Mouse (Mus musculus): ENCODE results near the gene Gm11565. TPM values are rescaled to one million over a fixed set of nuclear protein-coding genes. Genes with fewer than 3 reads are reported as not detected.
"Not testable (repeated sequence)": the region's sequence is repeated elsewhere in the genome, so short reads cannot be mapped to it uniquely, and the experiment has no call there.

The Gm11565 gene
- polyA plus RNA-seq (2012; rRNA removed): not detected in 2 replicates

DNA sequence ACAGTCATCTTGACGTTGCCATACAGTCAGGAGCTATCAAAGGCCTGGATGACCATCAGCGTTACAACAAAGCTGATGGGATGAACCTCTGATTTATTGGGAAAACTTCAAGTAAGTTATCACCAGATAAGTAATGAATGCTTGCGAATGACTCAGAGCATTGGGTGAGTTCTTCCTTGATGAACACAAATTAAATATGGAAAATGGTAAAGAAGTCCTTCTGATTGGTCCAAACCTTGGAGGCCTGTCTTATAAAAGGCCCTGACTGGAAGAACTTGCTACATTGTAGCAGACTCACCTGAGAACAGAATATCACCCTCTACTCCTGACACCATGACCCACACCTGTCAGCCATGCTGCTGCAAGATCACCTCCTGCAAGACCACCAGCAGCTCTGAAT is at the start of gene Gm11565:
TSS of gene Gm11565 (plus strand) at position 301 of the 400 bp plus-strand sequence.
- H3K4me1 ChIP-seq (ENCODE audit: control insufficient read depth, insufficient read depth, low read length): no peaks in the 10 kb centered on the region
- no peak within 1 kb of the TSS for H3K4me3 ChIP-seq (replicated peaks; ENCODE audit: extremely low read depth, low read depth, low read length)
- no peak for DNase-seq
- TF ChIP-seq POLR2A (IDR thresholded peaks at IDR 0.05; ENCODE audit: borderline replicate concordance, extremely low read depth, low read depth, low read length) (no peak), CTCF (IDR thresholded peaks at IDR 0.05; ENCODE audit: insufficient read depth, low read length) (no peak)
- 86% methylated on average over 3 of the region's 3 CpGs for WGBS

DNA sequence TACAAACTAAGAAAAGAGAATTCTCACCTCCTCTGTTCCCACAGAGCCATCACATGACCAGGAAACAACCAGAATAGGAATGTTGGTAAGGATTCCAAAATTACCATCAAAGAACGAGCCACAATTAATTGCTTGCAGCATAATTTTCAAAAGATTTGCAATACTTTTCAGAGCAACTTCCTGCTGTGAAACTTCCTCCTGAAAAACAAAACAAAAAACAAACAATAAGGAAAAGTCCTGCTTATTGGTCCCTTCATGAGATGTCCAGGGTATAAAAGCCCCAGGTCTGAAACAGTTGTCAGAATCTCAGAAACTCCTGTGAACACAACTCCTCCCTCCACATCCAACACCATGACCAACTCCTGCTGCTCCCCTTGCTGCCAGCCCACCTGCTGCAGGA is 41.5 kb upstream of the Gm11565 start, which contains the start of gene Krtap9-1:
TSS of gene Krtap9-1 (plus strand) at position 301 of the 400 bp plus-strand sequence.
- not testable (repeated sequence) for H3K4me1 ChIP-seq (ENCODE audit: control insufficient read depth, insufficient read depth, low read length); DNase-seq; H3K4me3 ChIP-seq (replicated peaks; ENCODE audit: extremely low read depth, low read depth, low read length)
- WGBS: 41% methylated on average over 1 of the region's 1 CpGs

DNA sequence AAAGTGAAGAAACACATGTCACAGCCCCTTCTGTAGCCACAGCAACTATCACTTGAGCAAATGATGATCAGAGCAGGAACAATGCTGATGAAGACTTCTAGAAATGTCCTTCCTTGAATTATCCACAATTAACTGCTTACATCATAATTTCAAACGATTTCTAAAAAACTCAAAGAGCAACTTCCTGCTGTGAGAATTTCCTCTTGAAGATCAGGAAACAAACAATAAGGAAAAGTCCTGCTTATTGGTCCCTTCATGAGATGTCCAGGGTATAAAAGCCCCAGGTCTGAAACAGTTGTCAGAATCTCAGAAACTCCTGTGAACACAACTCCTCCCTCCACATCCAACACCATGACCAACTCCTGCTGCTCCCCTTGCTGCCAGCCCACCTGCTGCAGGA is 35.7 kb upstream of the Gm11565 start, which contains the start of gene Gm11567:
TSS of gene Gm11567 (plus strand) at position 301 of the 400 bp plus-strand sequence.
- not testable (repeated sequence) for DNase-seq; H3K4me1 ChIP-seq (ENCODE audit: control insufficient read depth, insufficient read depth, low read length); H3K4me3 ChIP-seq (replicated peaks; ENCODE audit: extremely low read depth, low read depth, low read length)
- WGBS: 19% methylated on average over 1 of the region's 1 CpGs

DNA sequence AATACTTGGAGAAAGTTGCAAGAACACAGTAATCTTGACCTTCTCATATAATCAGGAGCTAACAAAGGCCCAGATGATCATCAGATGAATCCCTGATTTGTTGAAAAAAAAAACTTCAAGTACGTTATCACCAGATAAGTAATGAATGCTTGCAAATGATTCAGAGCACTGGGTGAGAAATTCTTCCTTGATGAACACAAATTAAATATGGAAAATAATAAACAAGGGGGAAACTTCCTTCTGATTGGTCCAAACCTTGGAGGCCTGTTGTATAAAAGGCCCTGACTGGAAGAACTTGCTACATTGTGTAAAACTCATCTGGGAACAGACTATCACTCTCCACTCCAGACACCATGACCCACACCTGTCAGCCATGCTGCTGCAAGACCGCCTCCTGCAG is 6.9 kb upstream of the Gm11565 start, which contains the start of gene Krtap31-1:
TSS of gene Krtap31-1 (plus strand) at position 301 of the 400 bp plus-strand sequence.
- DNase-seq: no peak
- no peak for TF ChIP-seq POLR2A (IDR thresholded peaks at IDR 0.05; ENCODE audit: borderline replicate concordance, extremely low read depth, low read depth, low read length)
- no peak for TF ChIP-seq CTCF (IDR thresholded peaks at IDR 0.05; ENCODE audit: insufficient read depth, low read length)
- no peaks in the 10 kb centered on the region for H3K4me1 ChIP-seq (ENCODE audit: control insufficient read depth, insufficient read depth, low read length)
- WGBS: 76% methylated on average over 2 of the region's 2 CpGs
- no peak within 1 kb of the TSS for H3K4me3 ChIP-seq (replicated peaks; ENCODE audit: extremely low read depth, low read depth, low read length)

DNA sequence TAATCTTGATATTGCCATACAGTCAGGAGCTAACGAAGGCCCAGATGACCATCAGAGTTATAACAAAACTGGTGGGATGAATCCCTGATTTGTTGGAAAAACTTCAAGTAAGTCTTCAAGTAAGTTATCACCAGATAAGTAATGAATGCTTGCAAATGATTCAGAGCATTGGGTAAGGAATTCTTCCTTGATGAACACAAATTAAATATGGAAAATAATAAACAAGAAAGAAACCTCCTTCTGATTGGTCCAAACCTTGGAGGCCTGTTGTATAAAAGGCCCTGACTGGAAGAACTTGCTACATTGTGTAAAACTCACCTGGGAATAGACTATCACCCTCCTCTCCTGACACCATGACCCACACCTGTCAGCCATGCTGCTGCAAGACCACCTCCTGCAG is 21.4 kb downstream of the Gm11565 start, which contains the start of gene Krtap31-2:
TSS of gene Krtap31-2 (plus strand) at position 301 of the 400 bp plus-strand sequence.
- Histone ChIP-seq H3K4me1 (ENCODE audit: control insufficient read depth, insufficient read depth, low read length) (no peaks in the 10 kb centered on the region), H3K4me3 (replicated peaks; ENCODE audit: extremely low read depth, low read depth, low read length) (no peak within 1 kb of the TSS)
- no peak for TF ChIP-seq POLR2A (IDR thresholded peaks at IDR 0.05; ENCODE audit: borderline replicate concordance, extremely low read depth, low read depth, low read length)
- no peak for TF ChIP-seq CTCF (IDR thresholded peaks at IDR 0.05; ENCODE audit: insufficient read depth, low read length)
- no peak for DNase-seq
- WGBS: 83% methylated on average over 1 of the region's 1 CpGs

DNA sequence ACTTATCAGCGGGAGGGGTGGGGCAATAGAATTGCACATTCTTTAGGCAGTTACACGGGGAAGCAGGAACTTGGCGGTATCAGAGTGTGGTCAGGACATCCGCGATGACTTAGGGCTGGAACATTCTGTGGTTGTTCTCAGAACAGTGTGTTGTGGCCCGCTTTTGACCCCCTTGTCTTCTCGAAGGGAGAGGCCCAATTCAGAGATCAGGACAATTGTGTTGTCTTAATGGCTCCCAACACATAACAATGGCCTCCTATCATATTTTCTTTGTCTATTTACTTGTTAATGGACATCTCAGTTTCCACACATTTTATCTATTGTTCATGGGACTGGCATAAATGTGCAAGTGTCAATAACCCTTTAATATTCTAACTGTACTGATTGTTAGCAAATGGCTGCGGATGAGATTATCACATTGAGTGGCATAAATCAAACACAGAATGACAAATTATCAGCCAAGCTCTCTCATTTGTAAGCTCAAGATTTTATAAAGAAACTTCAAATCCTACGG is 23.3 kb downstream of the Gm11565 start:
- TF ChIP-seq CTCF (IDR thresholded peaks at IDR 0.05; ENCODE audit: insufficient read depth, low read length) (no peak), POLR2A (IDR thresholded peaks at IDR 0.05; ENCODE audit: borderline replicate concordance, extremely low read depth, low read depth, low read length) (no peak)
- 73% methylated on average over 9 of the region's 9 CpGs for WGBS
- H3K4me3 ChIP-seq (replicated peaks; ENCODE audit: extremely low read depth, low read depth, low read length): no peak overlapping the region

DNA sequence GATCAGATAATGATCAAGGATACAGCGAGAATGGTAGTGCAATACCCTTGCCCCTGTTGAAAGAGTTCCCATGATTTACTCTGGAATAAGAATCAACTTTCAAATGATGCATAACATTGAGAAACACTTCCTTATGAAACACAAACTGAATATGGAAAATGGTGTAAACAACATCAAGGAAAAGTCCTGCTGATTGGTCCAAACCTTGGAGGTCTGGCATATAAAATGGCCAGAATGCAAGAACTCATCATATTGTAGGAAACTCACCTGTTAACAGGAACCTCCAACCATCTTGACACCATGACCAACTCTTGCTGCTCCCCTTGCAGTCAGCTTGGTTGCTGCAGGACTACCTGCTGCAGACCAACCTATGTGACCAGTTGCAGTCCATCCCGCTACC is 33.6 kb downstream of the Gm11565 start, which contains the start of gene Krtap9-5:
TSS of gene Krtap9-5 (plus strand) at position 301 of the 400 bp plus-strand sequence.
- Histone ChIP-seq H3K4me3 (replicated peaks; ENCODE audit: extremely low read depth, low read depth, low read length) (no peak within 1 kb of the TSS), H3K4me1 (ENCODE audit: control insufficient read depth, insufficient read depth, low read length) (no peaks in the 10 kb centered on the region)
- TF ChIP-seq POLR2A (IDR thresholded peaks at IDR 0.05; ENCODE audit: borderline replicate concordance, extremely low read depth, low read depth, low read length) (no peak), CTCF (IDR thresholded peaks at IDR 0.05; ENCODE audit: insufficient read depth, low read length) (no peak)
- DNase-seq: no peak
- 92% methylated on average over 2 of the region's 2 CpGs for WGBS

More for the DNA sequence above, 23.3 kb downstream of the Gm11565 start:
- DNase-seq: no peak
- H3K4me1 ChIP-seq (ENCODE audit: control insufficient read depth, insufficient read depth, low read length): no peaks in the 10 kb centered on the region

DNA sequence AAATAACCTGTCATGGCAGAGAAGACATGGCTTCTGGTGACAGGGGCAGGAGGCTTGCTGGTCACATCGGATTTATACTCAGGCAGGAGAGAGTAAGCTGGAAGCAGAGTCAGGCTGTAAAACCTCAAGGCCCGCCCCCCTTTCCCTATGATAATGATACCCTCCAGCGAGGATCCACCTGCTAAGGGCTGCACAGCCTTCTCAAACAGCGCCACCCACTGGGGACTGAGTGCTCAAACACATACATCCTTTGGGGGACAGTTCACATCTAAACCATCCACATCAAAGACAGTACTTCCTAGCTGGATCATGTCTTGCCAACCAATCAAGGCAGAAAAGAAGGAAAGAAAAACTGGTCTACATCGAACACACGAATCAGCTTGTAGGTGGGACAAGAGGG is 49.7 kb downstream of the Gm11565 start:
- WGBS: 63% methylated on average over 6 of the region's 6 CpGs
- DNase-seq: no peak
- no peak for TF ChIP-seq CTCF (IDR thresholded peaks at IDR 0.05; ENCODE audit: insufficient read depth, low read length)
- TF ChIP-seq POLR2A (IDR thresholded peaks at IDR 0.05; ENCODE audit: borderline replicate concordance, extremely low read depth, low read depth, low read length): no peak
- no peaks in the 10 kb centered on the region for H3K4me1 ChIP-seq (ENCODE audit: control insufficient read depth, insufficient read depth, low read length)
- H3K4me3 ChIP-seq (replicated peaks; ENCODE audit: extremely low read depth, low read depth, low read length): no peak overlapping the region

Other genes with a start within 250 kb of the Gm11565 start
- not detected in 2 replicates for gene Krtap4-6, start 248.8 kb upstream of the Gm11565 start, polyA plus RNA-seq (2012; rRNA removed)
- not detected in 2 replicates for gene Gm14190, start 224.0 kb upstream of the Gm11565 start, polyA plus RNA-seq (2012; rRNA removed)
- gene Gm14180, start 180.5 kb upstream of the Gm11565 start, polyA plus RNA-seq (2012; rRNA removed): not detected in 2 replicates
- gene Gm11595, start 141.8 kb upstream of the Gm11565 start, polyA plus RNA-seq (2012; rRNA removed): not detected in 2 replicates
- gene Krtap4-8, start 134.0 kb upstream of the Gm11565 start, polyA plus RNA-seq (2012; rRNA removed): not detected in 2 replicates
- gene Krtap4-9, start 129.6 kb upstream of the Gm11565 start, polyA plus RNA-seq (2012; rRNA removed): not detected in 2 replicates
- gene Gm11596, start 121.3 kb upstream of the Gm11565 start, polyA plus RNA-seq (2012; rRNA removed): not detected in 2 replicates
- not detected in 2 replicates for gene Gm11569, start 115.8 kb upstream of the Gm11565 start, polyA plus RNA-seq (2012; rRNA removed)
- not detected in 2 replicates for gene Gm11554, start 110.3 kb upstream of the Gm11565 start, polyA plus RNA-seq (2012; rRNA removed)
- not detected in 2 replicates for gene Krtap4-13, start 104.9 kb upstream of the Gm11565 start, polyA plus RNA-seq (2012; rRNA removed)
- gene Gm11564, start 99.1 kb upstream of the Gm11565 start, polyA plus RNA-seq (2012; rRNA removed): not detected in 2 replicates
- not detected in 2 replicates for gene 2300003K06Rik, start 76.7 kb upstream of the Gm11565 start, polyA plus RNA-seq (2012; rRNA removed)
- not detected in 2 replicates for gene Krtap4-16, start 63.1 kb upstream of the Gm11565 start, polyA plus RNA-seq (2012; rRNA removed)
- gene Gm11568, start 56.8 kb upstream of the Gm11565 start, polyA plus RNA-seq (2012; rRNA removed): not detected in 2 replicates
- not detected in 2 replicates for gene Gm11559, start 50.3 kb upstream of the Gm11565 start, polyA plus RNA-seq (2012; rRNA removed)
- gene Krtap9-1, start 41.4 kb upstream of the Gm11565 start, polyA plus RNA-seq (2012; rRNA removed): not detected in 2 replicates
- gene Gm11567, start 35.6 kb upstream of the Gm11565 start, polyA plus RNA-seq (2012; rRNA removed): 0.19 TPM in 1 of 2 replicates, not detected in the other
- not detected in 2 replicates for gene Krtap31-1, start 6.8 kb upstream of the Gm11565 start, polyA plus RNA-seq (2012; rRNA removed)
- gene Krtap31-2, start 21.5 kb downstream of the Gm11565 start, polyA plus RNA-seq (2012; rRNA removed): not detected in 2 replicates
- not detected in 2 replicates for gene Krtap9-5, start 33.7 kb downstream of the Gm11565 start, polyA plus RNA-seq (2012; rRNA removed)
- gene Krtap29-1, start 64.3 kb downstream of the Gm11565 start, polyA plus RNA-seq (2012; rRNA removed): not detected in 2 replicates
- not detected in 2 replicates for gene Krtap16-1, start 71.8 kb downstream of the Gm11565 start, polyA plus RNA-seq (2012; rRNA removed)
- 5.5 and 8.8 TPM in 2 replicates for gene Krtap17-1, start 79.2 kb downstream of the Gm11565 start, polyA plus RNA-seq (2012; rRNA removed)
- not detected in 2 replicates for gene Krt33a, start 101.5 kb downstream of the Gm11565 start, polyA plus RNA-seq (2012; rRNA removed)
- gene Krt33b, start 115.1 kb downstream of the Gm11565 start, polyA plus RNA-seq (2012; rRNA removed): not detected in 2 replicates
- 0.07 TPM in 1 of 2 replicates, not detected in the other for gene Krt34, start 126.8 kb downstream of the Gm11565 start, polyA plus RNA-seq (2012; rRNA removed)
- gene Krt31, start 135.8 kb downstream of the Gm11565 start, polyA plus RNA-seq (2012; rRNA removed): 0.14 TPM in 1 of 2 replicates, not detected in the other
- gene Krt32, start 173.5 kb downstream of the Gm11565 start, polyA plus RNA-seq (2012; rRNA removed): 26.6 TPM in 1 of 2 replicates, not detected in the other
- gene Krt35, start 181.5 kb downstream of the Gm11565 start, polyA plus RNA-seq (2012; rRNA removed): 0.22 TPM in 1 of 2 replicates, not detected in the other
- 0.25 and 0.50 TPM in 2 replicates for gene Krt36, start 190.9 kb downstream of the Gm11565 start, polyA plus RNA-seq (2012; rRNA removed)
- gene Krt13, start 206.8 kb downstream of the Gm11565 start, polyA plus RNA-seq (2012; rRNA removed): 0.25 and 1,946 TPM in 2 replicates
- gene Krt15, start 221.2 kb downstream of the Gm11565 start, polyA plus RNA-seq (2012; rRNA removed): 2.1 and 62.5 TPM in 2 replicates
- 275 and 280 TPM in 2 replicates for gene Krt19, start 233.9 kb downstream of the Gm11565 start, polyA plus RNA-seq (2012; rRNA removed)